Mouse (Mus musculus): ENCODE measurements around the gene Cercam.

The Cercam gene

DNA sequence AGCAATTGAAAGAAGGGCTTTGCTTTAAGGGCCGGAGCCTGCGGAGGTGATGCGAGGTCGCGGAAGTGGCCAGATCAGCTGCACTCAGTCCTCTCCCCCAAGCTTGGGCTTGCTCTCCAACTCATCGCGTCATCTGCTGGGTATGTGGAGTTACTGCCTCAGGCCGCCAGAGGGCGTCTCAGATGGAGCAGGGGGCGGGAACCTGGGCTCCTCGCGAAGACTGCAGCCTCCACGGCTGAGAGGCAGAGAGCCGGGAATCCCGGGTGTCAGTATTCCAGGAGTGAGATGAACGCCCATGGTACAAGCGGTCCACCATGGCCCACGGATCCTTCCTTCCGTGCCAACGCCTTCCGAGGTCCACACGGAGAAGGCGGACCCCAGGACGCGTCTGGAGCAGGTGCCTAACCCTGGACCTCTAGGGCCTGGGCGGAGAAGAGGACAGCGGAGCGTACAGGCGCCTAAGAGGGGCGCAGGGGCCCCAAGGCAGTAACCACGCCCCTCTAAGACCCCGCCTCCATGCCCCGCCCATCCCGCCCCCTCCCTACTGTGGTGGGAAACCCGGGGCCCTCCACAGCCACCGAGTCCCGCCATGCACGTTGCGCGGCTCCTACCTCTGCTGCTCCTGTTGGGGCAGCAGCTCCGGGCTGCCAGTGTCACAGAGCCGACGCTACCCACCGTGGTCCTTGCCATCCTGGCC is at the start of gene Cercam:
Gene Cercam (plus strand): TSS at position 216 of the 697 bp plus-strand sequence.
- DNase-seq (ENCODE audit: low spot score in 2 of 2): peak; percentile 76 to 84

DNA sequence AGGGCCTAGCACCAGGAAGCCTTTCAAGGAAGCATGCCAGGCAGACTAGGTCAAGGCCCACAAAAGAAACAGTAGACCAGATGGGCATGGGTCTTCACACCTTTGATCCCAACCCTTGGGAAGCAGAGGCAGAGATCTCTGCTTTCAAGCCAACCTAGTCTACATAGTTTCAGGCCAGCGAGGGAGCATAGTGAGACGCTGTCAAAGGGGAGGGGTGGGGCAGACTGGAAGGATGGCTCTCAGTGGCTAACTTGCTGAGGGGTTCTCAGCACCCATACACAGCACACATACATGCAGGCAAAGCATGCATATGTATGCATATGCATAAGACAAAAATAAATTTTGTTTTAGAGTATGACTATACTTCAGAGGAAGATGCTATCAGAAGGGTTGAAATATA is 49.6 kb upstream of the Cercam start:
- no peak for DNase-seq (ENCODE audit: low spot score in 2 of 2)

DNA sequence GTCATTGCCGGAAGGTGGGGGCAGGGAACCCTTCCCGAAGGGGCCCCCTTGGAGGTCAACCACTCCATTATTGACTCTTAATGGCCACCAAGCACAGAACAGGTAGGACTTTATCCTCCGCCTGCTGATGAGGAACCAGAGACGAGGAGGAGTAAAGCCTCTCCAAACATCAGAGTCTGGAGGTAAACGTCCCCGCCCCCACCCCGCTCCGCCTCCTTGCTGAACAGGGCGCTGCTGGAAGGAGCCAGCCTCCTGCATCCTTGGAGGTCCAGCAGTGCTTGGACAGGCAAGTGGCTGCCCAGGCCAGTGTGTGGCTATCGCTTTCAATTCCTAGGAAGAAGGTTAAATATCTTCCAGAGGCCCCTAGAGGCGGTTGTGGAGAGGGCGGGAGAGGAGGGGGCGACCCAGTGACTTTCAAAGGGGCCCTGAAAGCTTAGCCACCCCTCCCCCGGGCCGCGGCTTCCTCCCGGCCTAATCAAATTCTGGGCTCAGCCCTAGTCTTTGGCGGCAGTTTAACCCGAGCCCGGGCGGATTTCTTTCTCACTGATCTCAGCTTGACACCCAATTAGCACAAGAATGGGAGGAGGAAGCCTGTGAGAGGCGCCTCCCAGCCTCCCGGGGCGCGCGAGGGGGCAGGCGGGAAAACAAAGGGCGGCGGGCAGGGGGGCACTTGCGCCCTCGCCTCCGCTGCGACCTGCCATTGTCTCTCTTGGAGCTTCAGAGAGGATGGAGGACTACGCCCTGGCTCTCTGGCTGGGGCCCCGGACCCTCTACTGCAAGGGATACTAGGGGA is 48.7 kb upstream of the Cercam start, which contains the start of gene Urm1:
Gene Urm1 (plus strand): TSS at position 51 of the 793 bp plus-strand sequence.
- DNase-seq (ENCODE audit: low spot score in 2 of 2): peak; percentile 68 to 72

DNA sequence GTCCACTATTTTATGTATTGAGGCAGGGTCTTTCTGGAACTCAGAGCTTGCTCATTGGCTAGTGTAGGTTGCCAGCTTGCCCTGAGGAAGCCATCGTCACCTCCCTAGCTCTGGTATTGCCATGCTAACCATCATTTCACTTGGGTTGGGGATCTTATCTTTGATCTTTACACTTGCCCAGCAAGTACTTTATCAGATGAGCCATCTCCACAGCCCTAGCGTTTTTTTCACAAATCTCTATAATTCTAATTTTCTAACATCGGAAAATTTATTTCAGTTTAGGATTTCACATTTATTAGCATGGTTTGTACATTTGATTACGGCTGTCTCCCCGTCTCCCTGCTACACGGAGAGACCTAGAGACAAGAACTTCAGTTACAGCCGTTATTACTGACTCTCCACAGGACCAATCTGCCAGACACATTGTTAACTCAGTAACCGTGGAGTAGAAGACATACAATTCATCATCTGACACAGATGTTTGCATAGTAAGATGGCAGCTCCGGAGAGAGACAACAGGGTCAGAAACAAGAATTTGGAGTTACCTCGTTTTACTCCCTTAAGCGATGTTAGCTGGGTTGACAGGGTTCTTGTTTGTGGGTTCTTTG is 42.5 kb upstream of the Cercam start:
- DNase-seq (ENCODE audit: low spot score in 2 of 2): no peak

DNA sequence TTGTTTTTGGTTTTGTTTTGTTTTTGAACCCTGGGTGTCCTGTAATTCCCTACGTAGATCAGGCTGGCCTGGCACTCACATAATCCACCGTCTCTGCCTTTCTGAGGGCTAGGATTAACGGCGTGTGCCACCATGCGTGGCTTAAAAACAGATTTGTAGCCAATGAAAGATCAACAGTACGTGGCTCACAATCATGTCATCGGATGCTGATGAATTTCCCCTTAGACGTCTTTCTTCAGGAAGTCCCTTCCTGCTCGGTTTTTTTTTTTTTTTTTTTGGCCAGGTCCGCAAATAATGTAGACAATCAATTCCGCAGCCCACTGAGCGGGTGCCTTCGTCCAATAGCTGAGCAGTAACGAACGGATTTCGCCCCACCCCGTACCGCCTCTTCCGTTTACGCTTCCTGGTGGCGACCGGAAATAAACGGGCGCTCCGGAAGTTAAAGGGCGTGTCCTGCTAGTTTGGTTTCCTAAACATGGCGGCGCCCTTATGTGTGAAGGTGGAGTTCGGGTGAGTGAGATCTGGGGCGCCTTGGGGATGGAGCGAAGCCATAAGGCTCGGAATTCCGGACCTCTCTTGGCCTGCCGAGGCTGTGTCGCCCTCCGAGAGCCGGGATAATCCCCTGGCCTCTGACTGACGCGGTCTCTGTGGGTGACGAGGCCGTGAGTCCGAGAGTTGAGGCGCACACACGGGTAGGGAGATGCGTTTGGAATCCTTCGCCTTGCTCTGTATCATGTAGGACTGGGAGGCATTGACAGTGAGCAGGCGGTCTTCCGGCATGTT is 41.8 kb upstream of the Cercam start:
- DNase-seq (ENCODE audit: low spot score in 2 of 2): peak; percentile 93

DNA sequence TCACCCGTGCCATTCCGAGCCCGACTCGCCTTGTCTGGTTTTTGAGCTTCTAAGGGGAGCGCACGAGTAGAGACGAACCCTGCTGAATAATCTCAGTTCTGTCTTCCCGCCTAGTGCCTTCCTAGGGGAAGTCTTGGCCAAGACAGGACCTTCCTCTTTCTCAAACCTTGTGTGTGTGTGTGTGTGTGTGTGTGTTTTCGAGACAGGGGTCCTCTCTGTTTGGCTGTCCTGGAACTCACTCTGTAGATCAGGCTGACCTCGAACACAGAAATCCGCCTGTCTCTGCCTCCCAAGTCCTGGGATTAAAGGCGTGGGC is 41.3 kb upstream of the Cercam start:
- no peak for DNase-seq (ENCODE audit: low spot score in 2 of 2)

DNA sequence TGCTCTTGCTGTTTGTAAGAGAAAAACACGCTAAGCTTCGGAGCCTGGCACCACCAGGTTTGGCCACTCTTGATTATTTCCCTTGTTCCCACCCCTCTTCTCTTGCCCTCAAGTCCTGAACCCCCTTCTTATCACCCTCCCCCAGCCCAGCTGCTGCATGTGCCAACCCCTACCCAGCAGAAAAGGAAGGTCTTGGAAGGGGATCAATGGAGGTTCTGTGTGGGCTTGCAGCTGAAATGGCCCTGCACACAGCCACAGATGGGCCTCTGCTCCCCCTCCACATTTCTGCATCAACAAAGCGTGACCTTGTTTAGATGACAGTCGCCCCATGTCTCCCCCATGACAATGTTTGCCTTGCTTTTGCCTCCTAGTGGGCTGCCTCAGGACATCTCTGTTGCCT is 37.9 kb upstream of the Cercam start:
- peak in 1 of 2 experiments; percentile 56 for DNase-seq (ENCODE audit: low spot score in 2 of 2)

DNA sequence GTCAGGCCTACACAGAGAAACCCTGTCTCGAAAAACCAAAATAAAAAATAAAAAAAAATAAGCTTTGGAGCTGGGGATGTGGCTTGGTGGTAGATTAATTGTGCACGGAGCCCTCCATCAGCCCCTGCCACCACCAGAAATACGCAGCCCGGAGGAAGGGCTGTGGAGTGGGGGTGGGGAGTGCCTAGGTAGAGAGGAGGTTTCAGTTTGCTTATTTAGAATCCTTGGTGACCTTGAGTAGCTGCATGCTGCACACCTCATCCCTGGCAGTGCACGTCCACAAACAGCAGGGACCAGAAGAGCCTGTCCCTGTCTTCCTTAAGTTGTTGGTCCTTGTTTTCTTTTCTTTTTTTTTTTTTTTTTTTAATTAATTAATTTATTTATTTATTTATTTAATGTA is 35.2 kb upstream of the Cercam start:
- DNase-seq (ENCODE audit: low spot score in 2 of 2): no peak

DNA sequence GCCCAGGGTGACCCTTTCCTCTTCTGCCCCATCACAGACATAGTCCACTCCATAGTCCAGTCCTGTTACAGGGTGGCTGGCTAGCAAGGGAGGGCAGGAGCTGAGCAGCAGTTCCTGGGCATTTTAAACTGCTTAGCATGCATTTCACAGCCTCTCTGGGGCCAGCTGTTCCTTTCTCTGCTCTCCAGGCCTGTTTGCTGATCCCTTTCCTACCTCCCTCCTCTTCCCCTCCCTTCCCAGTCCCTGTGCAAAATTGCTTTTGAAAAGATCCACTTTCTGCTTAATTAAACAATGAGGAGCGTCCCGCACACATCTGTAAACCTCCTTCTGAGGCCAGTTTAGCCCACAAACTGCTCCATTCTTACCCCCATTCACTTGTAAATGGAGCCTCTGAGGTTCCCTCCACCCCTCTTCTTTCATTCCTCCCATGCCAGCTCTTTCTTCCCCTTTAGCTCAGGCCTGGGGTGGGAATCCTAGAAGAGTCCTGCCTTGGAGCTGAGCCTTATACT is 33.5 kb upstream of the Cercam start:
- no peak for DNase-seq (ENCODE audit: low spot score in 2 of 2)

DNA sequence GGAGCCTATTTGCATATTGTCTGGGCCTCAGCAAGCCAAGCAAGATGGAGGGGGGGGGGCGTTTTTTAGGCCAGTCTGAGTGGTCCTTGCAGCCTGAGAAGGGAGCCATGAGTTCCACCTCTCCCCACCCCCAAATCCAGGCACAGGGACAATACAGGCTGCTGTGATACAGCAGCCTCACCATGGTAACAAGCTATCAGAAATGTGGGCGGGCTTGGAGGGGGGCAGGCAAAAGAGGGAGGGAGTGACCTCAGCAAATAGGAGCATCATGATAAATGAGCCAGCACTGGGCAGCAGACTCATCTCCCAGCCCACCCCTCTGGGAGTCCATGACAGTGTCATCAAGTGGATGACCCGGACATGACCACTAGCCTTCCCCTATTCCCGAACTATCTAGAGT is 29.5 kb upstream of the Cercam start:
- no peak for DNase-seq (ENCODE audit: low spot score in 2 of 2)

DNA sequence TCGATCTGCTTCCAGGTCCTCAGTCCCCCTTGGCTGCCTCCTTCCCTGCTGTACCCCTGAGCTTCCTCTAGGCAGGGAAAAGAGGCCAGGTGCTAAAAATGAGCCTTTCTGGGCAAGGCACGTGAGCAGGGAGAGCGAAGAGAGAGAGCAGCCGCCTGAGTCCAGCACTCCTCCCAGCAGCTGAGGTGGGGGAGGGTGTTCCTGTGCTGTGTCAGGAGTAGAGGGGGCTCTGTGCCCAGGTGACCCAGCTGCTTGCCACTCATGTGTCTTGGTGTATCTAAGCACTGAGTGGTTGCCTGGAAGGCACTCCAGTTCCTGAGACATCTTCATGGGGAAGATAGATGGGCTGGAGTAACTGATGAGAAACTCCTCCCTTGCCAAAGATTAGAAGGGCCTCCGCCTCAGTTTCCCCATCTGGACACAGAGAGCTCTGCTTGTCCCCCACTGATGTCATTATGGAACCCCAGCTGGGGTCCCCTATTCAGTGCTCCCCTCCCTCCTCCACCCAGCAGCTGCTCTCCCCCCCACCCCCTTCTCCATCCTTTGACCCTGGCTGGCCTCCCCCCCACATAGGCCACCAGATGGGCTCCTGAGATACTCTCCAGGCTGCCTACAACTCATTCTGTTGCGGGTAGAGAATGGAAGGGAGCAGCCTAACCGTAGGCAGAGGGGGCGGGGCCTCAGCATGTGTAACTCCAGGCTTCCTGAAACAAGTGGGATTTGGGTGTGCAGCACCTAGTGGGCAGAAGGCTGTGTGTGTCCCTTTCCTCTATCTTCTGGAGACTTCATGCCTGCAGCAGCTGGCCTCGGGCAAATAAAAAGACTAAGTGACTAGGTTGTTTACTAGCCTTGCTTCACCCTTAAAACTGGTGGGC is 25.5 kb upstream of the Cercam start:
- no peak for DNase-seq (ENCODE audit: low spot score in 2 of 2)

DNA sequence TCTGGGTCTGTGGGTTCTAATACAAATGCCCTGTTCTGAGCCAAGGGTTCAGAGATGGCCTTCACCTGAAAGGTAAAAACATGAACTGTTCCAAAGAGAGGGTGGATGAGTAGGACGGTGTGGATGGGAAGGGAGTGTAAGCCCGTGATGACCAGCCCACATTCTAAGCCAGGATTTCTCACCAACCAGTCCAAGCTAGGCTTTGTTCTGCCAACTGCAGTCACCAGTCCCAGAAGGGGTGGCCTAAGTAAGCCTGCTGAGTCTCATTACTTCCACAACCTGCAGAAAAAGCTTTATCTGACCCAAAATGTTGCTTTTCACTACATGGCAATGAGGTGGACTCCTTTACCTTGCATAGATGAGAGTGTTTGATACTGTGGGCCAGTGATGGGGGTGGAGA is 24.8 kb upstream of the Cercam start:
- no peak for DNase-seq (ENCODE audit: low spot score in 2 of 2)

DNA sequence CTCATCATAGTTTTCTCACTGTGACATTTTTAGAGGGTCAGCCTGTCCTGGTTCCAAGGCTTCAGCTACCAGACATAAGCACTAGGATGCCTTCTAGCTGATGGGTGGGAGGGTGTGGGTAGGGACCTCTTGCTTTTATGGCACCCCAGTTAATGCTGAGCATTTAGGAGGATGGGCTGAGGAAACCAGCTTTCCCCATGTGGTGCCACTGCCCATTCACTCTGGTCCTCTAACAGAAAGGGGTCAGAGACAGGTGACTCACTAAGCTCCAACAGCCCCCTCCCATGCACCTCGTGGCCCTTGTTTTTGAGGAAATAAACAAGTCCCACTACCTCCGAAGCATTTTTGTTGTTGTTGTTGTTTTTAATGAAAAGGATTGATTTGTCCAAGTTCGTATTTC is 24.3 kb upstream of the Cercam start:
- DNase-seq (ENCODE audit: low spot score in 2 of 2): no peak

DNA sequence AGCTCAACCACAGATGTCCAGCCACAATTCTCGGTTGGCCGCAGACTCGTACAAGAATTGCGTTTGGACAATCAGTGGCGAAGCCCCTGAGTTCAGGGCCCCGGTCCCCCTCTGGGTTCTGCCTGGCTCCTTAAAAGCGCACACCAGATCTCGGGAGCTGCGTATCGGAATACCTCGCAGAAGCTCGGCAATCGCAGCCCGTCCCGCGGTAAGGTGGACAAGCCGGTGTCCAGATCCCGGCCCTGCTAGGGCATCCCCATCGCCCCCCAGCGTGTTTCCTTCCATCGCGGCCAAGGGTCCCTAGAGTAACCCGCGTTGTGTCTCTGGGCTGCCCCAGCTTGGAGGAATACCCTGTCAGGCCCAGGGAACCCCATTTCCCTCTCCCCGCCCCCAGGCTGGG is 23.3 kb upstream of the Cercam start:
- no peak for DNase-seq (ENCODE audit: low spot score in 2 of 2)

DNA sequence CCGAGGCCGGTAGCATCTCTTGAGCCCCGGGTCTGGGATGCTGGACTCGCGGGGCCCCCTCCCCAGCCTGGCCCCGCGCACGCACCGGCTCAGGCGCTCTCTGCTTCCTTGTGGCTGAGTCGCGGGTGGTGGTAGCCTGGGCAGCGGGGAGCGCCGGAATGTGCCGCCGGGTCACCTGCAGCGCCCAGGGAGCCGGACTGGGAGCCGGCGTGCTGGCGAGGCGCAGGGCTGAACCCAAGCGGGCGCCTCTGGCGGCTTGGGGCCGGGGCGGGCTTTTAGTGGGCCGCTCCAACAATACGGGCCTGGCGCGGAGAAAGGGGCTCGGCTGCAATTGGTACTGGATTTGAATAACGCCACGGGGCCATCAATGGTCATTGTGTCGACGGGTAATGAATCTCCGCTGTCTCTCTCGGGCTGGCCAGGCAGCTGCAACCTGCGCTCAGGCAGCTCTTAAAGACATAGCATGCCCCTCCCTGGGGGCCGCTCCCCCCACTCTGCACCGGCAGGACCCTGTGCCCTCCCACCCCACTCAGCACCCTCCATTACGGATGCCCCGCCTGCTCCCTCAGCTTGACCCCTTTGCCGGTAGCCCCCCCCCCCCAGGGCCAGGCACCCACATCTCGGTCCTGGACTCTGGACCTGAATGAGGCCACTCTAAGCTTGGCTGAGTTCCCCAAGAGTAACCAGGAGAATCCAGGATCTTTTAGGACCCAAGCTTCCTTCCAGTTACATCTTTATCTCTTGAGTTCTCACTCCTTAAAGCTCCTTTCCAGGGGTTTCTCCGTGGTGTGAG is 22.7 kb upstream of the Cercam start:
- peak in 1 of 2 experiments; percentile 20 for DNase-seq (ENCODE audit: low spot score in 2 of 2)

DNA sequence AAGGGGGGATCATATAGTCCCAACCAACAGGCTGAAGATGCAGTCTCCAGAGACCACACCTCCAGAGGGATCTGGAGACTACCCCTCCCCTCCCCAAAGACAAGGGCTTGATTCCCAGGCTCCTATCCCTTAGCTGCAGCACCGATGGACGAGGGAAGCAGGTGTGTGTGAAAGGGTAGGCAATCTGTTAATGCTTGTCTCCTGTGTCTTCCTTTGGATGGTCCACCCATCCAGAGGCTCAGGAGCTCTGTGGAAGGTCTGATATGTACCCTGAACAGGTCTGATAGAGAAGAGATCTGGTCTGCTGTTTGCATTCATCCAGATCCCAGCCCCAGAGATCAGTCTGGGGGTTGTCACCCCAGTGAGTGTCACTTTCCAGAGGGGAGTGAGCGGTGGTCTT is 22.1 kb upstream of the Cercam start:
- DNase-seq (ENCODE audit: low spot score in 2 of 2): no peak

DNA sequence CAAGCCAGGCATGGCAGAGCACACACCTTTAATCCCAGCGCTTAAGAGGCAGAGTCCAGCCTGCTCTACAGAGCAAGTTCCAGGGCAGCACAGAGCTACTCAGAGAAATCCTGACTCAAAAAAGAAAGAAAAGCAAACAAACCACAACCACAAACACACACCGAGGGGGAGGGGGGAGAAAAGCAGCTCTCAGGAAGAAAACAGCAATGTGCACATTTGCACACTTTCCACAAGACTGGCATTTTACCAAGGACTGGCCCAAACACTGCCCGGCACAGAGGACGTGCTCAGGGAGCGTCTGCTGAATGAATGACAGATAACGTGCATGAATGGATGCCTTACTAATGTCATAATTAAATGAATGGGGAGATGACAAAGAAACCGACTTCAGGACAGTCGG is 19.9 kb upstream of the Cercam start:
- DNase-seq (ENCODE audit: low spot score in 2 of 2): no peak

DNA sequence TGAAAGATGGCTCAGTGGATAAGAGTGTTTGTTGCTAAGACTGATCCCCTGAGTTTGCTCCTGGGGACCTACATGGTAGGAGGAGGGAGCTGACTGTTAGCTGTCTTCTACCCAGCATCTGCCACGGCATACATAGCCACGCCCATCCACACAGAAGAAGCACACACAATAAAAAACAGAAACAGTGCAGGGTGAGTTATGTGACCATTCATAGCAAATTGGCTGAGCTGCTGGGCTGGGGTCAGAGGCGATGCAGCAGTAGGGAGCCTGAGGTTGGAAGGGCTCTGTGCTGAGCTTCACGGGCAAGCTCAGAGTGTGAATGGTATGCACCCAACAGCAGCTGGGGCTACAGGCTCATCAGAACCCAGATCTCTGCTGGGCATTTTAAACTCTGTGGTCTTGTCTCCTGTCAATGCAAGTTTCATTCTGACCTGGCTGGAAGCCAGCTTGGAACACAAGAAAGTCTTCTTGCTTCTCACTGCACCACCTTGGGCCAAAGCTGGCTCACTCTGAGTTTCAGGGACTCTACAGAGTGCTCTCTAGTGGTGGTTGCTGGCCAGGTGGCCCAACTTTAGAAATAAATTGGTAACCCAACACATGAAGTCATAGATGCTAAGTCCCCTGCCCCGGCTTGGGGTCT is 19.0 kb upstream of the Cercam start:
- DNase-seq (ENCODE audit: low spot score in 2 of 2): no peak

DNA sequence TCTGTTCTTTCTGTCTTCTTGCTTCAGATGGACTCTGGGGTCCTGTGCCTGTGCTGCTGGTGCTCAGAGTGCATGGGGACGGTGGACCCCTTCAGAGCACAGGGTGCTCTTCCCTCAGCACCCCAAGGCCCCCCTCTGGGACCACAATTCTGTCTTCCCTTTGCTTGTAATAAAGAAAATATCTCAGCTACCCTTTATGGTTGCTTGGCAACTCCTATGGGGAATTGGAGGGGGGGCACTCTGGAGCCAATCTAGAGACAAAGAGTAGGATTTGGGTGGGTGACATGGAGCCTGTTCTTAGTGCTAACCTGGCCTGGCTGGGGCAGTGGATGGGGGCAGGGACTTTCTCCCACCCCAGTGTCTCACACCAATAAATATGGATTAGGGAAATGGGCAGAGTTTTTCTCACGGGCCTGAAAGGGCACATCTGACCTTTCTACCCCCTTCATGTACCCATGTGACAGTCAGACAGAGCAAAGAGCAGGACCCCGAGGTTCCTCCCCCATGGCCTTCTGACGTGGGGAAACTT is 15.9 kb upstream of the Cercam start:
- no peak for DNase-seq (ENCODE audit: low spot score in 2 of 2)

Data from frontal cortex, postnatal 10 days (tissue).